Mouse (Mus musculus) neural tube, embryonic 12.5 days (tissue): ENCODE results near the gene Mn1. TPM values are rescaled to one million over a fixed set of nuclear protein-coding genes. Genes with fewer than 3 reads are reported as not detected.

ENCODE experiments used
- ATAC-seq: fragments of 200-750 bp; cut with Nextera tagmentation; 2 replicates; pipeline ENCODE4 v1.8.0; 2017; ENCODE audit warnings: low read depth, mild to moderate bottlenecking, moderate TSS enrichment, moderate library complexity; ENCODE audit not compliant: low FRiP score
- H3K27ac ChIP-seq: fragments of 300-500 bp; sonication (generic); 2 replicates; pipeline ENCODE4 v1.5.1; 2016
- H3K27me3 ChIP-seq: fragments of 300-500 bp; sonication (generic); replicated peaks from 2 replicates; pipeline ENCODE4 v1.6.1; 2016; ENCODE audit warnings: mild to moderate bottlenecking
- H3K36me3 ChIP-seq: fragments of 300-500 bp; sonication (generic); 2 replicates; pipeline ENCODE4 v1.6.1; 2016; ENCODE audit warnings: mild to moderate bottlenecking
- H3K4me1 ChIP-seq: fragments of 300-500 bp; sonication (generic); 2 replicates; pipeline ENCODE4 v1.6.1; 2016
- H3K4me2 ChIP-seq: fragments of 300-500 bp; sonication (generic); replicated peaks from 2 replicates; pipeline ENCODE4 v1.6.1; 2016; ENCODE audit warnings: mild to moderate bottlenecking
- H3K4me3 ChIP-seq: fragments of 300-500 bp; sonication (generic); 2 replicates; pipeline ENCODE4 v1.5.1; 2016
- H3K9ac ChIP-seq: fragments of 300-500 bp; sonication (generic); 2 replicates; pipeline ENCODE4 v1.6.1; 2016; ENCODE audit warnings: mild to moderate bottlenecking
- H3K9me3 ChIP-seq: fragments of 300-500 bp; sonication (generic); 2 replicates; pipeline ENCODE4 v1.6.1; 2016; ENCODE audit warnings: mild to moderate bottlenecking
- WGBS: fragments of 180-500 bp; shearing (Covaris S2); methylation state at CpG from one replicate; pipeline ENCODE4 v1.1.7; 2016; 5-methylcytosine and 5-hydroxymethylcytosine counted together
- polyA plus RNA-seq: library from polyadenylated mRNA; unstranded; fragments of >200 nt; fragmentation: Nextera tagmentation; extraction: Ambion mirVana; gene quantifications from 2 replicates; pipeline ENCODE4 v1.2.1, GENCODE M21; 2016

The Mn1 gene
- polyA plus RNA-seq, 1 experiment from 2014 or later = 25.8 TPM

DNA sequence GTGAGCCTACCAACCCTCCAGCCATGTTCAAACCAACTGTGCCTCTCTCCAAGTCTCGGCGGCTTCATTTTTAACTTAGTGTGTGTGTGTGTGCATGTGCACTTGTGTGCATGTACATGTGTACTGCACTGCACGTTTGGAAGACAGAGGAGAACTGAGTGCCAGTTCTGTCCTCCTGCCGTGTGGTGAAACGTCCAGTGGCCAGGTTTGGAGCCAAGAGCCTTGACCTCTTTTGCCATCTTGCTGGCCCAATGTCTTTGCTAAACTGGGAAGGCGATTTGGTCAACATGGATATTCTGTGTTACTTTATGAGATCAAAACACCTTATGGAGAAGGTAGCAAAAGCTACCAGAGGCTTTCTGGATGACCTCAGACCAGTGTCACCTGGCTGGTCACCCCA is 88.1 kb downstream of the Mn1 start:
- Histone ChIP-seq H3K36me3 (no peaks in the 10 kb centered on the region), H3K27me3 (peaks cover 43% of the 10 kb centered on the region), H3K4me2 (no peak overlapping the region), H3K4me1 (peaks cover 39% of the 10 kb centered on the region), H3K9ac (no peak overlapping the region), H3K9me3 (no peaks in the 10 kb centered on the region), H3K27ac (no peak overlapping the region), H3K4me3 (no peak overlapping the region)
- WGBS = 93% methylated on average over 6 of the region's 6 CpGs
- no peak for ATAC-seq

DNA sequence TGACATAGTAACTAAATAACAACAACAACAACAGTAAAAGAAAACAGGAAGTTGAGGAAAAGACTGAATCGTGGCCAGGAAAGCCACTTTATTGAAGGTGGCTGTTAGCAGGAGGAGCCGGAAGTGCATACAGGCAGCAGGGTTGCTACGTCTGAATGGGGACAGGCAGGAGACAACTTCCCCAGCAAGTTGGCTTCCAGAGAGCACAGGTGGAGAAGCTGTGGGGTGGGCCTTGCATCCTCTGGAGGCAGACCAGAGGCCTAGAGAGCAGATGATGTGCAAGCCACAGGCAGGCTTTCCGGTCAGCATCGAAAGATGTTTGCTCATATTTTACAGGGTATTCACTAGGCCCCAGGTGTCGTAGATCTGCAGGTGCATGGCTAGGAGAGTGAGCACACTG is 88.7 kb downstream of the Mn1 start:
- 91% methylated on average over 6 of the region's 6 CpGs for WGBS
- ATAC-seq = no peak
- Histone ChIP-seq H3K4me3 (no peak overlapping the region), H3K27me3 (peaks cover 45% of the 10 kb centered on the region), H3K4me1 (peaks cover 44% of the 10 kb centered on the region), H3K27ac (no peak overlapping the region), H3K9ac (no peak overlapping the region), H3K4me2 (no peak overlapping the region), H3K36me3 (no peaks in the 10 kb centered on the region), H3K9me3 (no peaks in the 10 kb centered on the region)

DNA sequence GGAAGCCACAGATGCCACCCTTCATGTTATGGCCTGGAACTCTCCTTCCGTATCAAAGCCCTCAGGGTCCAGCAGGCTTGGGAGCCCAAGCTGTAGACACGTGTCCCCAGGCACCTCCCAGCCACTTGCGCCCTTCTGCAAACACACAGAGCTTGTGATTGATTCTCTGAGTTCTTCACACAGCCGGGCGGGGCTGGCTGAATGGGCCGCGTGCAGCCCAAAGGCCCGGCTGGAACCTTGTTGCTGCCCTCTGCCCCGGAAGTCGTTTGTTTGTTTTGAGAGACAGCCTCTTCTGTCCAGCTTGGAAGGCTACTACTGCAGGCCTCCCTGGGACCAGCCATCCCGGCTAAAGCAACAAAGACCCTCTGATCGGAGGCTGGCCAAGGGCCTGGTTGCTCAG is 89.2 kb downstream of the Mn1 start:
- H3K4me1 ChIP-seq = peaks cover 40% of the 10 kb centered on the region
- no peak for ATAC-seq
- H3K9me3 ChIP-seq = no peaks in the 10 kb centered on the region
- no peak overlapping the region for H3K9ac ChIP-seq
- H3K36me3 ChIP-seq = no peaks in the 10 kb centered on the region
- no peak overlapping the region for H3K4me2 ChIP-seq
- 7% methylated on average over 12 of the region's 12 CpGs for WGBS
- H3K4me3 ChIP-seq = no peak overlapping the region
- H3K27ac ChIP-seq = no peak overlapping the region
- peaks cover 41% of the 10 kb centered on the region for H3K27me3 ChIP-seq

Other genes starting within 250 kb of the Mn1 start
- 105 and 106 TPM in 2 replicates for gene Pitpnb, start 86.6 kb upstream of the Mn1 start, polyA plus RNA-seq